Mouse (Mus musculus) layer of hippocampus, postnatal 10 days (tissue): Measurements from ENCODE around the gene Asl. TPM values are rescaled to one million over a fixed set of nuclear protein-coding genes. Genes with fewer than 3 reads are reported as not detected.

Source experiments
- DNase-seq, 2 experiments: peaks; one replicate each; pipeline ENCODE4 v3.0.0; 2021; ENCODE audit warnings: low spot score in 2 of 2
- total RNA-seq, 2 experiments: library from RNA; stranded (reverse); gene quantifications; 2 replicates each; pipeline ENCODE4 v1.2.3; 2021

Asl gene
- total RNA-seq, 2 experiments from 2014 or later, result 22.0 to 23.5 TPM

GRCm38 (mm10) chr5:130008034-130008590 is 20.9 kb downstream of the Asl start:
- DNase-seq, result no peak

DNA sequence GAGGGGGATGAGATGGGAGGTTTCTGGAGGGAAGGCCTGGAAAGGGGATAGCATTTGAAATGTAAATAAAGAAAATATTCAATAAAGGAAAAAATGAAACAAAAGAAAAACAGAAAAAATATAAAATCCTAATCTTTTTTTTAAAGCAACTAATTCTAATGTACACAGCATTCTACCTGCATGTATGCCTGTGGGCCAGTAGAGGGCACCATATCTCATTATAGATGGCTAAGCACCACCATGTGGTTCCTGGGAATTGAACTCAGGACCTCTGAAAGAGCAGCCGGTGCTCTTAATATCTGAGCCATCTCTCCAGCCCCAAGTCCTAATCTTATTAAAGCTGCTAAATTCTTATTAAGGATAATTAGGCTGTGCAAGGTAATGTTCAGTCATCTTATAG is 21.7 kb downstream of the Asl start:
- DNase-seq, result no peak

- DNase-seq, result no peak
Observed at GRCm38 (mm10) chr5:130003229-130003628, 25.8 kb downstream of the Asl start.

DNA sequence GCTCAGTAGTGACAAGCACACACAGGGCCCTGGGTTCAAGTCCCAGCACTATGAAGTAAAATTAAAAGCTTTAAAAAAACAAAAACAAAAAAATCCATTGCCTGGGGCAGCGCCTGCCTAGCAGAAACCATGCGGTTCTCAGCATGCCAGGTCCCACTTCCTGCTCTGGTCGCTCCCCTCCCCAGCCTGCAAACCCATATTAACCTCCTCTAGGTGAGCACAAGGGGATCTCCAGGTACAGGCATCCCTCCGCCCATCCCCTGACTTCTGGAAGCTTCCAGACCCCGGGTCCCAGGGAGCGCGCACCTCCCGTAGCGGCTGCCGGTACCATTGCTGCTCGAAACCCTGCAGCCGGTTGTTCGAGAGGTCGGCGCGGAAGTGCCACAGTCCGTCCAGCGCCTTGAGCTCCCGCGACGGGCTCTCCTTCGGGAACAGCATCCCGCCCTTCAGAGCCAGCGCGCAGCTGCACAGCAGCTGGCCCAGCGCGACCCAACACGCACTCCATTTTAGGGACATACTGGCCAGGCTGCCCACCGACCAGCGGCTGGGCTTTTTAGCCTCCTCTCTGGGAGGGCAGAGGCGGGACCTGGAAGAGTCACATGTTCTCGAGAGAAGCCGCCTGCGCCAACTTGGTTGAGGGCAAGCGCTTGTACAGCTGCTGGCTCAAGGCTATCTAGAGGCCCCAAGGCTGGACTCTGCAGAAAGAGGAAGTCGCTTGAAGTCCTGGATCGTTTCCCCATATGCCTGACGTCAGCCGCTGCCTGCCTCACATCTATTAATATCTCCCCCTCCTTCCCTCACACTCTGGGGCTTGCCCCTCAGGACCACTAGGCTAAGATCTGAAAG is 26.5 kb downstream of the Asl start, which contains the start of gene Gusb:
Gene Gusb (minus strand): TSS at position 749 of the 846 bp plus-strand sequence.
- peak; percentile 67 to 77 for DNase-seq

DNA sequence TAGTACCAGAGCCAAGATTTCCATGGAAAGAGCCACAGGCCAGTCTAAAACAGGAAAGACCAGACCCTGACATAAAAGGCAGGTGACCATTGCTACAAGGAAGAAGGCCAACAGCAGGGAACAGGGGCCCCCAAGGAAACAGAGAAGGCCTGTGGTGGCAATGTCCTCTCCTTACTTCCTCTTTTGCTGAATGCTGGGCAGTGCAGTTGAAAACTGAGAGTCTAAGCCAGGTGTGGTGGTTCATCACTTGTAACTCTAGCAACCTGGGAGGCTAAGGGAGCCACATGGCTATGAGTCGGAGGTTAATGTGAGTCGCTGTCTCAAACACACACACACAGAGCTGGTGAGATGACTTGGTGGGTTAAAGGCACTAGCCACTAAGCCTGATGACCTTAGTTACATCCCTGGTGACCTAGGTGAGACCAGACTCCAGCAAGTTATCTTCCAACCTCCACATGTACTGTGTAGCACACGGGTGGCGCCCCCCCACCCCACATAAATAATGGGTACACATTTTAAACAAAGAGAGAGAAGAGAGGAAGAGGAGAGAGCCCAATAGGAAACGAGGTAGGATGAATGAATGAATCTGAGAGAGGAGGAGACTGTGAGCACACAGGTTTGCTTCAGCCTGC is 27.6 kb downstream of the Asl start:
- no peak for DNase-seq

DNA sequence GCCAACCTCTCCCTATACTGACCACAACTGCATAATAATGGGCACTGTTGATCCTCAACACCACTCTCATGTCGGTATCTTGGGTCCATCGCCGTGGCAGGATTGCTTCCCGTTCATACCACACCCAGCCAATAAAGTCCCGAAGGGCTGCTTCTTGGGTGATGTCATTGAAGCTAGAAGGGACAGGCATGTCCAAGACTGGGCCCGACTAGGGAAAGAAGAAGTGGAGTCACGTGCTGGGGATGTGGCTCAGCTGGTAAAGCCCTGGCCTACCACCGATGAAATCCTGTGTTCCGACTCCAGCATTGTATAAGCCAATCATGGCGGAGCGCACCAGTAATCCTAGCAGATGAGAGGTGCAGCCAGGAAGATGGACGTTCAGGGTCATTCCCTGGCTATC is 28.3 kb downstream of the Asl start:
- no peak for DNase-seq

GRCm38 (mm10) chr5:129999097-129999496 is 29.9 kb downstream of the Asl start:
- peak; percentile 56 to 66 for DNase-seq

GRCm38 (mm10) chr5:129997700-129998099 is 31.3 kb downstream of the Asl start:
- no peak for DNase-seq

DNA sequence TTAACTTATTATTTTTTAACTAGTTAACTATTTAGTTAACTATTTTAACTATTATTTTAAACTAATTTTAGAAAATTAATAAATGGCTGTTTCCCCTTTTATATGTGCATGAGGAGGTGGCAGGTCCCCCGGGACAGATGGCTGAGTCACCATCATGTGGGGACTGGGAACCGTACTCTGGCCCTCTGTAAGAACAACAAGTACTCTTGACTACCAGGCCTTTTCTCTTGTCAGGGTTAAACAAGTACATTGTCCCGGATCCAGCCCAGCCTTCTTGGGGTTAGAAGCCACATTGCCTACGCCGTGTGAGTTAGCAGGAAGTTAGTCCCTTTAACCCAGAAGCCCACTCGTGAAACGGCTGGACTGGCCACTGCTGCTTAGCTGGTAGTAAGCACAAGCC is 34.1 kb downstream of the Asl start:
- DNase-seq, result no peak

DNA sequence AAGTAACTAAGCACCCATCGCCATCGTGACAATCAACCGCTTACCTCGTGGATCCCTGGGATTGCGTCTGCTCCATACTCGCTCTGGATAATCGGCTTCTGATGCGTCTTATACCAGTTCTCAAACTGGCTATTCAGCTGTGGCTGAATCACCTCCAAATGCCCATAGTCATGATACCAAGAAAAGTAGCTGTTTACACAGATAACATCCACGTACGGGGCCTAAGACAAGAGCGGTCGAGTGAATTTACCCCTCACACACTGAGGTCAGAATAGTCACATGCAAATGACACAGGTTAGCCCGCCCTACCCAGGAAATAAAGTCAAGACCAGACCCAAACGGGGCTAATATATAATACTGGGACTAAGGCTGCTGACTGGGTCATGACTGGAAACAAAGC is 35.7 kb downstream of the Asl start:
- no peak for DNase-seq

DNA sequence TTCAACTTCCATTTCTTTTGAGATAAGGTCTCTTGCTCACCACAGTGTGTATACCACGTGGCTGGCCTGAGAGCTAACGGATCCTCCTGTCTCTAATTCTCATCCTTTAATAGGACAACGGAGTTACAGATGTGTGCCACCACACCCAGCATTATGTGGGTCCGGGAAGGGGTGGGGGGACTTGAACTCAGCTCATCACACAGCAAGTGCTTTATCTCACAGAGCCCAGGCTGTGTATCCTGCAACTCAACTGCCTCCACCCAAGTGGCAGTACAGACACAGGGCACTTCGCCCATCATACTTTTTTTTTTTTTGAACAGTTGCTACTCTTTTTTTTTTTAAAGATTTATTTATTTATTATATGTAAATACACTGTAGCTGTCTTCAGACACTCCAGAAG is 37.1 kb downstream of the Asl start:
- DNase-seq, result no peak

DNA sequence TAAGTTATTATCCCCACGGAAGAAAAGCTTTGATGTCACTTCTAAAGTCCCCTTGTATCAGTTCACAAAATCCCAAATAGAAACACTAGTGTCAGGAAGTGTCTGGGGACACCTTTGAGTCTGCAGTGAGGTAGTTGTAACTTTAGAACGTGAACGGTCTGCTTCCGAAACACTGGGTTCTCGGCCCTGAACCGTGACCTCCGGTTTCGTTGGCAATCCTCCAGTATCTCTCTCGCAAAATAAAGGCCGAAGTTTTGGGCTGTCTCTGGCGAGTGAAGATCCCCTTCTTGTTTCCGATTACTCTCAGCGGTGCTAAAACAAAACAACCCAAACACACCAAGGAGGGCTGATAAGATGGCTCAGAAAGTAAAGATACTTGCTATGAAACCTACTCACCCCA is 39.7 kb downstream of the Asl start:
- DNase-seq, result no peak

DNA sequence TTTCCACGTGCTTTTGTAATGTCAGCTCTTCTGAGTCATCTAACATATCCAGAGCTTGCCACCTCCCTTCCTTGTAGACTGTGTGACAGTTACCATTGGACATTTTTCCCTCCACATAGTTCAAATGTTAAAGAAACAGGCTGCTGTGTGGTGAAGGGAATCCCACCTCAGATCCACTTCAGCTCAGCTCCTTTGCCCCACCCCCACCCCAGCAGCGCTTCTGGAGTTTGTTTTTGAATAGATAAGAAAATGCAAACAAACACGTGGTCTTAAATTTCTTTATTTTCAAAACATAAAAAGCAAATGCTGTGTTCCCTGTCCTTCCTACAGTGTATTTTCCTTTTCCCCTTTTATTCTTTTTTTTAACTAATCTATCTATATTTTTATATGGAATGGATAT is 48.8 kb downstream of the Asl start:
- DNase-seq, result no peak

- no peak for DNase-seq
Observed at GRCm38 (mm10) chr5:129978608-129979007, 50.4 kb downstream of the Asl start.

DNA sequence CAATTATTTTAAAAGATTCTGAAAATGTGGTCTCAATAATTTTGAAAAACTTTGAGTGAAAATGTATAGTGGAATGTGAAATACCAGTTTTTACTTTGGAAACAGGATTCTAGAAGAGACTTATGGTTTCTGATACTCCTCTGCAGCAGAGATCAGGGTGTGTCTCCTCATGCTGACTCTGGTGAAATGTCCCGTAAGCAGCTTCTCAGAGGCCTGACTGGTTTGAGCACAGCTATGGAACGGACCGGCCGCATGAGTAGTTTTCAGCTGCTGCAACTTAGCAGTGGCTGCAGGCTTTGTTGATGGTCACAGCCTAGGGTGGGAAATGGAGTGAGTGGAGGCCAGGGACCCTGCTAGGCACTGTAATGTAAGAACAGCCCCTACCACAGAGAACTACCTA is 51.3 kb downstream of the Asl start:
- no peak for DNase-seq

DNA sequence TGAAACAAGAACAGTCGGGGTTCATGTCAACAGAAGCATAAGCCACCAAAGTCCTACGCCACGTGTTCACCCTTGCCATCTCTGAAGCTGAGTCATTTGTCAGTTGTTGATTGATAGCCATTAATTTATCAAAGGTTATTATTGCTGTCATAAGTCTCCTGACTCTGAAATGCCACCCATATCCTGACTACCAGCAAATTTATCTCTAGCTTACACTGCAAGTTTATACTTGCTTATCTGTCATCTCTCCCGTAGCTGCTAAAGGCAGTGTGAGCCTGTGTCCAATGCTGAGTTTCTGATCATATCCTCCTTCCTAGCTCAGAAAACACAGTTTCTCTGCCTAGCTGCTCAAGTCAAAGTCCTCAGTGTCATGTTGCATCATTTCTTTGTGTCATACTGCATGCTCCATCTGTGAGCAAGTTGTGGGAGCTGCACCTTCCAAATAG is 54.2 kb downstream of the Asl start:
- no peak for DNase-seq

DNA sequence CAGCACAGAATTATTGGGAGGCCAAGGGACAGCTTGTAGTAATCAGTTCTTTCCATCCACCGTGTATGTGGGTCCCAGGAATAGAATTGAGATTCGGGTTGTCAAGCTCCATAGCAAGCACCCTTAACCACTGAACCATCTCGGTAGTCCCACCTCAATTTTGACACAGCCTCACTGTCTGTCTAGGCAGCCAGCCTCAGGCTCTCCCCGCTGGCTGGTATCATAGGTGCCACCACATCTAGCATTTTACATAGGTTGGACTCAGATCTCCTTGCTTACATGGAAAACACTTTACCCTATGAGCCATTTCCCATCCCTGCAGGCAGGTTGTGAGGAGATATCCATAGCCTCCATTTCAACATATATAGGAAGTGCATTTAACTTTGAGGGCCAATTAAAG is 54.7 kb downstream of the Asl start:
- DNase-seq, result no peak

DNA sequence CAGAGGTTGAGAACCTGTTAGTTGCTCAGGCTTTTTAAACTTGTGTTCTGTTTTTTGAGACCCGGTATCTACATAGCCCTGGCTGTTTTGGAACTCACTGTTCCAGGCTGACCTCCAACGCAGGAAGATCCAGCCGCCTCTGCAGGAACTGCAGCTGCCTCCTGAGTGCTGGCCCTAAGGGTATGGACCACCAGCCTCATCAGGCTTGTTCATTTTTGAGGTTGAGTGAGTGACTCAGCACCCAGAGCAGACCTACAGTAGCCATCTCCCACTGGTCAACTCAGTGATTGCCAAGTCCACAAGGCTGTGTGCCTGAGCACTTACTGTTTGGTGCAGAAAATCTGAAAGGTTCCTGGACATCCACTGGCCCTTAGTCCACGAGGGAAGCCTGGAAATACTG is 57.6 kb downstream of the Asl start:
- no peak for DNase-seq

- no peak for DNase-seq
Observed at GRCm38 (mm10) chr5:129968417-129968816, 60.6 kb downstream of the Asl start.

GRCm38 (mm10) chr5:129966448-129966847 is 62.6 kb downstream of the Asl start:
- no peak for DNase-seq

DNA sequence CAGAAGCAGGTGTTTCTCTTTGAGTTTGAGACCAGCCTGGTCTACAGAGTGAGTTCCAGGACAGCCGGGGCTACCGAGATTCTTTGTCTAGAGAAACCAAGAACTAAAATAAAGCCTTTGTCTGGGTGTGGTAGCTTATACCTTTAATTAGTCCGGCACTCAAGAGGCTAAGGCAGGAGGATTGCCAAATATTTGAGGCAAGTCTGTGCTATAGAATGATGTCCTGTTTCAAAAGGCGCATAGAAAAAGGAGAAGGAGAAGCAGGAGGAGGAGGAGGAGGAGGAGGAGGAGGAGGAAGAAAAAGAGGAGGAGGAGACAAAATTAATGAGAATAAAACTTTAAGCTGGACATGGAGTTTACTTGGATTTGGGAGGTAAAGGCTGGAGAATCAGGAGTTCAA is 65.8 kb downstream of the Asl start:
- no peak for DNase-seq
